Comparison of ENCODE assay signal across 9 mouse cellular contexts in genomic region chr9:118881281-118881945, GRCm38 (mm10). TPM values are rescaled to one million over a fixed set of nuclear protein-coding genes. Genes with fewer than 3 reads are reported as not detected.
DNase-seq lines count a peak whose midpoint lies in the region; ATAC-seq and TF ChIP-seq lines count a peak whose summit lies in the region.
"Had no signal": no experiment of that assay in that cellular context is flagged by ENCODE, and none has a peak within 500 bp of the region (broad histone marks: within the 10 kb centered on the region; RNA-seq: fewer than 3 reads in every experiment).

No protein-coding gene starts in this region.

- no peak overlapping the region for H3K4me3 ChIP-seq in ES-Bruce4 (ENCODE audit: low read depth, low read length)
- H3K4me3 ChIP-seq in hindbrain, embryonic 14.5 days (replicated peaks; ENCODE audit: low read length) = no peak overlapping the region
- H3K4me3 ChIP-seq: heart, embryonic 15.5 days had no signal

- H3K36me3 ChIP-seq in ES-Bruce4 (ENCODE audit: control insufficient read depth, insufficient read depth, low read length, poor library complexity, severe bottlenecking) = no peaks in the 10 kb centered on the region
- no peaks in the 10 kb centered on the region for H3K36me3 ChIP-seq in hindbrain, embryonic 14.5 days (replicated peaks; ENCODE audit: control insufficient read depth, insufficient read depth)

- H3K27ac ChIP-seq in ES-Bruce4 (ENCODE audit: insufficient read depth, low read length) = no peak overlapping the region
- H3K27ac ChIP-seq in hindbrain, embryonic 14.5 days = no peak overlapping the region
- H3K27ac ChIP-seq: heart, embryonic 15.5 days had no signal

- no peak for TF ChIP-seq POLR2A in ES-Bruce4 (IDR thresholded peaks at IDR 0.05; ENCODE audit: insufficient read depth, low read length)

- no peak for TF ChIP-seq EP300 in ES-Bruce4 (IDR thresholded peaks at IDR 0.05; ENCODE audit: insufficient read depth, low read depth, low read length)

- H3K27me3 ChIP-seq in ES-Bruce4 (ENCODE audit: control insufficient read depth, insufficient read depth, low read length, poor library complexity, severe bottlenecking) = no peaks in the 10 kb centered on the region
- H3K27me3 ChIP-seq in hindbrain, embryonic 14.5 days (ENCODE audit: control insufficient read depth, insufficient read depth, low read length) = no peaks in the 10 kb centered on the region
- H3K27me3 ChIP-seq: heart, embryonic 15.5 days had no signal

- no peaks in the 10 kb centered on the region for H3K4me1 ChIP-seq in ES-Bruce4 (ENCODE audit: control insufficient read depth, insufficient read depth, low read length)
- H3K4me1 ChIP-seq in hindbrain, embryonic 14.5 days (replicated peaks; ENCODE audit: control insufficient read depth, insufficient read depth, low read length) = no peaks in the 10 kb centered on the region

- 78% methylated on average over 7 of the region's 7 CpGs for WGBS in hindbrain, embryonic 14.5 days

- TF ChIP-seq CTCF in ES-Bruce4 (IDR thresholded peaks at IDR 0.05; ENCODE audit: low read depth, low read length) = peak; percentile 66

- no peaks in the 10 kb centered on the region for H3K9me3 ChIP-seq in ES-Bruce4 (replicated peaks; ENCODE audit: control insufficient read depth, insufficient read depth, low read length, poor library complexity, severe bottlenecking)
- H3K9me3 ChIP-seq in hindbrain, embryonic 14.5 days (ENCODE audit: control insufficient read depth, low read length) = no peaks in the 10 kb centered on the region
- H3K9me3 ChIP-seq: heart, embryonic 15.5 days had no signal

- no peak overlapping the region for H3K4me2 ChIP-seq in hindbrain, embryonic 14.5 days (replicated peaks)
- H3K4me2 ChIP-seq: heart, embryonic 15.5 days had no signal

- no peak overlapping the region for H3K9ac ChIP-seq in ES-Bruce4 (ENCODE audit: low read depth, poor library complexity, severe bottlenecking)
- H3K9ac ChIP-seq in hindbrain, embryonic 14.5 days = no peak overlapping the region
- H3K9ac ChIP-seq: heart, embryonic 15.5 days had no signal

- intact Hi-C loops in heart, postnatal 14 days (cut with DNase I) = no loop called here
- intact Hi-C loops in heart, postnatal 36 days (cut with DNase I) = no loop called here

- DNase-seq in heart, postnatal 14 days = peak; percentile 10 to 35
- no peak for DNase-seq in heart, postnatal 36 days
- DNase-seq in cerebellum, adult 9-10 months = peak; percentile 36
- no peak for DNase-seq in urinary bladder, adult 18-20 months (ENCODE audit: low spot score in 2 of 2)
- DNase-seq in hindbrain, embryonic 14.5 days (ENCODE audit: low spot score) = no peak
- DNase-seq in layer of hippocampus, adult 18-20 months (ENCODE audit: low spot score in 2 of 2) = no peak

- ATAC-seq in megakaryocyte, adult 5-6 weeks (ENCODE audit: poor library complexity, severe bottlenecking) = peak; percentile 64; the same call in 1 of the 2 replicates
- ATAC-seq in hindbrain, embryonic 14.5 days (ENCODE audit: low FRiP score) = no peak

RNA-seq across cellular contexts. Expression of gene Ctdspl, which starts 44.8 kb away (rescaled TPM):
- 10 to 100 TPM; 12.3 to 13.7 TPM for total RNA-seq in heart, postnatal 14 days (2021)
- 10 to 100 TPM; 11.2 to 11.3 TPM for total RNA-seq in heart, postnatal 36 days (2021)
- polyA plus RNA-seq in ES-Bruce4 (2011; ENCODE audit: insufficient read depth, insufficient read length, low read depth, missing spikeins) = 20.2 and 20.5 TPM in 2 replicates
- total RNA-seq in megakaryocyte, adult 5-6 weeks (2015) = 17.3 and 17.8 TPM in 2 replicates
- 8.5 and 9.8 TPM in 2 replicates for total RNA-seq in megakaryocyte, adult 5-6 weeks (2017)
- polyA plus RNA-seq in hindbrain, embryonic 14.5 days (2014; fragmentation: Nextera tagmentation; extraction: Ambion mirVana) = 7.5 and 7.7 TPM in 2 replicates
- 10 to 100 TPM; 25.1 to 27.1 TPM for total RNA-seq in layer of hippocampus, adult 18-20 months (2021)

Comparison
In these comparisons a context has a peak if more than half of its experiments do, and no peak if none do; other contexts are left out.
1. DNase-seq: peak in heart, postnatal 14 days (2 of 2) and cerebellum, adult 9-10 months (single experiment); none in heart, postnatal 36 days (0 of 2), urinary bladder, adult 18-20 months (0 of 2), hindbrain, embryonic 14.5 days (single experiment) and layer of hippocampus, adult 18-20 months (0 of 2).